Mouse (Mus musculus) olfactory bulb, adult 2 months (tissue): Measurements from ENCODE around the gene Impdh2.

Experiments used
- CTCF ChIP-seq: fragments of 200-500 bp; IDR thresholded peaks from 2 replicates; pipeline ENCODE4 v1.5.1; 2012; ENCODE audit warnings: low read depth, mild to moderate bottlenecking, low read length, moderate library complexity; ENCODE audit not compliant: insufficient read depth
- POLR2A ChIP-seq: fragments of 200-500 bp; IDR thresholded peaks from 2 replicates; pipeline ENCODE4 v1.6.1; 2012; ENCODE audit warnings: mild to moderate bottlenecking, low read depth, low read length, moderate library complexity; ENCODE audit not compliant: insufficient read depth

DNA sequence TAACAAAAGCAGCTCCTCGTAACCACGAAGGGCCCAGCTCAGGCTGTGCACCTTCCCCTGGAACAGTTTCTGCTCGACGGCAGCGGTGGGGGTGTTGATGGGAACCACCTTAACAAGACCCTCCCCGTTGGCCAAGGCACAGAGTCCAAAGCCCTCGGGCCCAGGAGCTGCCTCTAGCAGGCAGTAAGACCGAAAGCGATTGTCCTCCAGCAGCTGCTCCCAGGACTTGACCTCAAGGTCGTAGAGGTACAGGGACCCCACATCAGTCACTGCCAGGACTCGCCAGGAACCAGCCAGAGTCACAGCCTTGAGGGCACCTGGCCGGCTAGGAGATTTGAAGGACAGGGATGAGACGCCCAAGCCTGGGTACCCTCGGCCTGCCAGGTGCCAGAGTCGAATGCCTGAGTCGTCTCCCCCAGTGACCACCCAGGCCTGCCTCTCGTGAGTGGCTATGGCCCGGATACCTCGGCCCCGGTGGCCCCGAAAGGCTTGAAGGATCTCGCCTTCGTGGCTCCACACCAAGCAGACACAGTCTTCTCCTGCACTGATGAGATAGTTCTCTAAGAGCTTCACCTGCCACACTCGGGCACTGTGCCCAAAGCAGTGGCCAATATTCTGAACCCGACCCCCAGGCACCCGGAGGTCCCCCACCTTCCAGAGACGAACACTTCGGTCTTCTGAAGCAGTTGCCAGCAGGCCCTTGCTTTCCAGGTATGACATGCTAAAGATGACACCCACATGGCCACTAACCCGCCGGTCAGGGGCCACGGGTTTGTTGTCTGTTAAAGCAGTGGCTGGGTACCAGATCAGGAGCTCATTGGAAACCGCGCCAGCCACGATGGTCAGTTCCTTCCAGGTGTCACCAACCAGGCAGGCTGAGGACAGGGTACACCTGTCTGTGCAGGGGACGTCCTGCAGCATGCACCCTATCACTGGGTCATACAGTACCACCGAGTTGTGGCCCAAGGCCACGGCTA is 15.5 kb downstream of the Impdh2 start:
- TF ChIP-seq CTCF (no peak), POLR2A (no peak)
